8 mouse cellular contexts compared by ENCODE assay signal in the genomic region with DNA sequence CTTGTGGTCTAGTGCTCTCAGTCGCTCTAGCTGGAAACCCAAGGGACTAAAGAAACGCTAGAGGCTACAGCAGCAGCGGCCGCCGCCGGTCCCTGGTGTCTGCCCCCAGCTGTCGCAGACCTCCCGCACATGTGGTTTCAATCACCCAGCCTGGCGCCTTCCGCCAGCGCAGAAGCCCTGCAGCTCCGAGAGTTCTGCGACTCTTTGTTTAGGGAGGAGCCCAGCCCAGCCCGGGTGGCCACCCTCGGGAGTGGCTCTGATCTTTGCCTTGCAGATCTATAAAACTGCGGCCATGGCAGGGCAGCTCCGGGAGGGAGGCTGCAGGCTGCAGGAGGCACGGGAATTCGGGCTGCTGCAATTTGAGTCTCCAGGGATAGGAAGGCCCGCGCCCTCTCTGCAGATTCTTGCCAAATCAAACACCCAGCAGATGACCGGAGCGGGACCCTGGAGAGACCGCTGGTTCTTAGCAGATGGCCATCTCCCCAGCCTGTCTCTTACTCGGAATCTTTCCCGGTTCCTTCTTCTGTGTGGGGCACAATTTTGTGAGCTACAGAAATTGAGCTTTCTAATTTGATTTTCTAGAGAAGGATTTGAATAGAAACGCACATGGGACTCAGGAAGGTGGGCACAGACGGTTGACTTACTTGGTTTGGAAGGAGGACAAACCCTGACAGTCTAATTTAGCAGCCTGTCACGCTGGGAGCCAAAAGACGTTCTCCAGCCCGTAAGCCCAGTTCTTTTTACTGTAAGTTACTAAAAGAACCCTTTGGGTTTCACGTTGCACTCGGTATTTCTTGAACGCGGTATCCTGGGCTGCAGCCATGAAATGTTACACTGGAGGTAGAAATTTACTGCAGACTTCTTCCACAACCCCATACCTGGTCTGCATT. TPM values are rescaled to one million over a fixed set of nuclear protein-coding genes. Genes with fewer than 3 reads are reported as not detected.
DNase-seq lines count a peak whose midpoint lies in the region; ATAC-seq and TF ChIP-seq lines count a peak whose summit lies in the region.

No protein-coding gene starts in this region.

- H3K9me3 ChIP-seq in embryonic facial prominence, embryonic 11.5 days (replicated peaks; ENCODE audit: control insufficient read depth, low read length) = no peaks in the 10 kb centered on the region
- no peaks in the 10 kb centered on the region for H3K9me3 ChIP-seq in heart, embryonic 11.5 days (replicated peaks; ENCODE audit: control insufficient read depth, low read length)
- no peaks in the 10 kb centered on the region for H3K9me3 ChIP-seq in liver, embryonic 16.5 days (replicated peaks; ENCODE audit: control insufficient read depth, low read length)
- H3K9me3 ChIP-seq in neural tube, embryonic 12.5 days = no peaks in the 10 kb centered on the region

- DNase-seq in B cell, adult 2 months = peak; percentile 47 to 49
- DNase-seq in adrenal gland, postnatal 25 days = peak; percentile 49
- peak; percentile 94 for DNase-seq in embryonic facial prominence, embryonic 11.5 days (ENCODE audit: low spot score)
- DNase-seq in kidney, adult 9 months = peak; percentile 69

- TF ChIP-seq CTCF in testis, adult 2 months (IDR thresholded peaks at IDR 0.05; ENCODE audit: control insufficient read depth, insufficient read depth, insufficient replicate concordance, low read depth, low read length) = no peak

- no peaks in the 10 kb centered on the region for H3K4me1 ChIP-seq in embryonic facial prominence, embryonic 11.5 days (ENCODE audit: control insufficient read depth, insufficient read depth, low read length)
- H3K4me1 ChIP-seq in heart, embryonic 11.5 days (ENCODE audit: control insufficient read depth, insufficient read depth, low read length) = 0 out of 2 replicates have a peak, but pooled peaks cover 4% of the 10 kb centered on the region
- no peaks in the 10 kb centered on the region; the same call in 1 of the 2 replicates for H3K4me1 ChIP-seq in liver, embryonic 16.5 days (ENCODE audit: control insufficient read depth, low read depth, low read length)
- H3K4me1 ChIP-seq in neural tube, embryonic 12.5 days = peaks cover 13% of the 10 kb centered on the region; the same call in 1 of the 2 replicates
- peaks cover 8% of the 10 kb centered on the region for H3K4me1 ChIP-seq in testis, adult 2 months (ENCODE audit: control insufficient read depth, insufficient read depth, low read length)

- no peaks in the 10 kb centered on the region for H3K36me3 ChIP-seq in embryonic facial prominence, embryonic 11.5 days (replicated peaks; ENCODE audit: control insufficient read depth, insufficient read depth, low read depth, low read length)
- no peaks in the 10 kb centered on the region for H3K36me3 ChIP-seq in heart, embryonic 11.5 days (ENCODE audit: control insufficient read depth, insufficient read depth, low read length)
- no peaks in the 10 kb centered on the region for H3K36me3 ChIP-seq in liver, embryonic 16.5 days (ENCODE audit: control insufficient read depth, insufficient read depth)
- H3K36me3 ChIP-seq in neural tube, embryonic 12.5 days = no peaks in the 10 kb centered on the region
- no peaks in the 10 kb centered on the region for H3K36me3 ChIP-seq in testis, adult 2 months (ENCODE audit: control insufficient read depth, insufficient read depth, low read length)

- no peaks in the 10 kb centered on the region for H3K27me3 ChIP-seq in embryonic facial prominence, embryonic 11.5 days (ENCODE audit: control insufficient read depth, insufficient read depth, low read length)
- no peaks in the 10 kb centered on the region for H3K27me3 ChIP-seq in heart, embryonic 11.5 days (ENCODE audit: control insufficient read depth, insufficient read depth, low read length)
- no peaks in the 10 kb centered on the region; the same call in 1 of the 2 replicates for H3K27me3 ChIP-seq in liver, embryonic 16.5 days (ENCODE audit: control insufficient read depth, insufficient read depth, low read depth, low read length)
- H3K27me3 ChIP-seq in neural tube, embryonic 12.5 days (replicated peaks) = peaks cover 3% of the 10 kb centered on the region; the same call in 1 of the 2 replicates
- peaks cover 3% of the 10 kb centered on the region; the same call in 1 of the 2 replicates for H3K27me3 ChIP-seq in testis, adult 2 months (ENCODE audit: control insufficient read depth, insufficient read depth, low read length)

- no peak for TF ChIP-seq POLR2A in testis, adult 2 months (IDR thresholded peaks at IDR 0.05; ENCODE audit: control insufficient read depth, low read depth, low read length)

- WGBS in embryonic facial prominence, embryonic 11.5 days = under 1% methylated on average over 35 of the region's 35 CpGs
- under 1% methylated on average over 35 of the region's 35 CpGs for WGBS in heart, embryonic 11.5 days (ENCODE audit: insufficient replicate concordance)
- WGBS in liver, embryonic 16.5 days (ENCODE audit: insufficient replicate concordance) = 2% methylated on average over 35 of the region's 35 CpGs
- WGBS in neural tube, embryonic 12.5 days = 1% methylated on average over 35 of the region's 35 CpGs

- peak overlapping the region; percentile 74 for H3K4me2 ChIP-seq in embryonic facial prominence, embryonic 11.5 days (ENCODE audit: low read depth, low read length)
- H3K4me2 ChIP-seq in heart, embryonic 11.5 days = peak overlapping the region; percentile 73
- peak overlapping the region; percentile 61 for H3K4me2 ChIP-seq in liver, embryonic 16.5 days (ENCODE audit: low read depth, low read length)
- H3K4me2 ChIP-seq in neural tube, embryonic 12.5 days (replicated peaks) = peak overlapping the region; percentile 62

- peak overlapping the region; percentile 65 for H3K9ac ChIP-seq in embryonic facial prominence, embryonic 11.5 days (replicated peaks; ENCODE audit: low read length)
- peak overlapping the region; percentile 73 for H3K9ac ChIP-seq in heart, embryonic 11.5 days (ENCODE audit: low read depth, low read length)
- 0 out of 2 replicates have a peak overlapping the region, but pooled peaks have one; percentile 11 for H3K9ac ChIP-seq in liver, embryonic 16.5 days (ENCODE audit: low read depth, low read length)
- peak overlapping the region; percentile 64 for H3K9ac ChIP-seq in neural tube, embryonic 12.5 days

- peak; percentile 88 for ATAC-seq in embryonic facial prominence, embryonic 11.5 days (replicated peaks; ENCODE audit: insufficient number of reproducible peaks, low FRiP score, low TSS enrichment, low read depth)
- ATAC-seq in heart, embryonic 11.5 days (replicated peaks; ENCODE audit: insufficient number of reproducible peaks, low FRiP score, low TSS enrichment) = peak; percentile 67
- ATAC-seq in liver, embryonic 16.5 days (ENCODE audit: low read depth) = peak; percentile 48
- ATAC-seq in neural tube, embryonic 12.5 days (ENCODE audit: low FRiP score, low read depth) = peak; percentile 85

- H3K27ac ChIP-seq in embryonic facial prominence, embryonic 11.5 days (replicated peaks; ENCODE audit: low read depth, low read length) = peak overlapping the region; percentile 98
- H3K27ac ChIP-seq in heart, embryonic 11.5 days (ENCODE audit: low read depth, low read length) = peak overlapping the region; percentile 82
- no peak overlapping the region for H3K27ac ChIP-seq in liver, embryonic 16.5 days (ENCODE audit: low read length)
- H3K27ac ChIP-seq in neural tube, embryonic 12.5 days = peak overlapping the region; percentile 82
- no peak overlapping the region; the same call in 1 of the 2 replicates for H3K27ac ChIP-seq in testis, adult 2 months (ENCODE audit: control insufficient read depth, insufficient read depth, low read depth, low read length)

- peak overlapping the region; percentile 35 for H3K4me3 ChIP-seq in embryonic facial prominence, embryonic 11.5 days (ENCODE audit: low read depth, low read length)
- peak overlapping the region; percentile 45 for H3K4me3 ChIP-seq in heart, embryonic 11.5 days (ENCODE audit: low read depth, low read length)
- peak overlapping the region; percentile 49 for H3K4me3 ChIP-seq in liver, embryonic 16.5 days (ENCODE audit: low read depth, low read length)
- peak overlapping the region; percentile 34 for H3K4me3 ChIP-seq in neural tube, embryonic 12.5 days
- peak overlapping the region; percentile 65 for H3K4me3 ChIP-seq in testis, adult 2 months (ENCODE audit: control insufficient read depth, low read depth, low read length)

RNA-seq across cellular contexts. Expression of a gene that starts 45.2 kb away (rescaled TPM):
- total RNA-seq in adrenal gland, postnatal 25 days (2021) = 2.8 and 5.9 TPM in 2 replicates
- 59.8 and 72.3 TPM in 2 replicates for polyA plus RNA-seq in embryonic facial prominence, embryonic 11.5 days (2014; fragmentation: Nextera tagmentation; extraction: Ambion mirVana)
- 13.5 and 15.3 TPM in 2 replicates for polyA plus RNA-seq in heart, embryonic 11.5 days (2014; fragmentation: Nextera tagmentation; extraction: Ambion mirVana)
- polyA plus RNA-seq in liver, embryonic 16.5 days (2015; fragmentation: Nextera tagmentation; extraction: Ambion mirVana) = 0.61 and 1.2 TPM in 2 replicates
- polyA plus RNA-seq in neural tube, embryonic 12.5 days (2016; fragmentation: Nextera tagmentation; extraction: Ambion mirVana) = 61.1 and 65.3 TPM in 2 replicates
- polyA plus RNA-seq in testis, adult 2 months (2012; rRNA removed) = 1.1 and 1.2 TPM in 2 replicates

Comparison
In these comparisons a context has a peak if more than half of its experiments do, and no peak if none do; other contexts are left out.
1. H3K27ac ChIP-seq: peak in embryonic facial prominence, embryonic 11.5 days (single experiment), heart, embryonic 11.5 days (single experiment) and neural tube, embryonic 12.5 days (single experiment); none in liver, embryonic 16.5 days (single experiment) and testis, adult 2 months (single experiment).
2. H3K9ac ChIP-seq: peak in every context shown above with its lines; median percentile 73 in heart, embryonic 11.5 days; 65 in embryonic facial prominence, embryonic 11.5 days; 64 in neural tube, embryonic 12.5 days; 11 in liver, embryonic 16.5 days.
3. Peak in every context shown above with its lines, with median percentiles within 50 percentile points of each other: DNase-seq, ATAC-seq, H3K4me2 ChIP-seq and H3K4me3 ChIP-seq.